Mouse (Mus musculus) heart, postnatal 0 days (tissue): Measurements from ENCODE around the gene Timm13.

ENCODE experiments used
- CTCF ChIP-seq: IDR thresholded peaks from 2 replicates; pipeline ENCODE4 v1.5.1; 2016; ENCODE audit warnings: antibody characterized with exemption, control low read depth, low read depth
- EP300 ChIP-seq: IDR thresholded peaks from 2 replicates; pipeline ENCODE4 v1.6.1; 2016; ENCODE audit warnings: antibody characterized with exemption, low read depth

DNA sequence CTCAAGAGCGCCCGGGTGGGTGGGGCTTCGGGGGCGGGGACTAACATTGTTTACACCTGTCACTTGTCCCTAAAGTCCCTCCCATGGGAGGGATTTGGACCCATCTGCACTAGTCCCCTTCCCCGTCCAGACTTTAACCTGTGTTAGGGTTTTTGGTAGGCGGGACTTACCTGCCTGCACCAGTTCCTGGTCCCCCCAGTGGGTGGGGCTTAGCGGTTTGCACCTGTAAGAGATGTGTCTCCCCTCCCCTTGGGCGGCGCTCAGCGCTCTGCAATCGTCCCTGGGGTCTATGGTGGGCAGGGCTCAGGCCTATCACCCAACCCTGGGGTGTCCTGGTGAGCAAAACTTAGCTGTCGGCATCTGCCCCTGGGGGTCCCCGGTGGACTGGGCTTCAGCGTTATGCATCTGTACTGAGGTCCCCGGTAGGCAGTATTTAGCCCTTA lies 16.6 kb upstream of the Timm13 start:
- TF ChIP-seq CTCF (no peak), EP300 (no peak)
